Mouse (Mus musculus): Measurements from ENCODE around the gene Rp2. TPM values are rescaled to one million over a fixed set of nuclear protein-coding genes. Genes with fewer than 3 reads are reported as not detected.
A peak's percentile ranks its signal among the peaks of the same experiment; 100 is the strongest.
"Not testable (repeated sequence)": the region's sequence is repeated elsewhere in the genome, so short reads cannot be mapped to it uniquely, and the experiment has no call there.

The Rp2 gene
- total RNA-seq, 2 experiments from 2014 or later: 17.7 to 17.8 TPM

- no peak overlapping the region for H3K4me3 ChIP-seq
- intact Hi-C loops (cut with DNase I): no loop called here
- TF ChIP-seq CTCF (IDR thresholded peaks at IDR 0.05): no peak
- no peak for DNase-seq (ENCODE audit: extremely low spot score in 1 of 2, low spot score in 2 of 2)
- no peak overlapping the region for H3K27ac ChIP-seq
Measured at GRCm38 (mm10) chrX:20387006-20387405, 22.7 kb downstream of the Rp2 start.

GRCm38 (mm10) chrX:20391964-20392363, 27.7 kb downstream of the Rp2 start:
- DNase-seq (ENCODE audit: extremely low spot score in 1 of 2, low spot score in 2 of 2); H3K4me3 ChIP-seq; H3K27ac ChIP-seq; intact Hi-C loops (cut with DNase I): not testable (repeated sequence)

GRCm38 (mm10) chrX:20392942-20393341, 28.7 kb downstream of the Rp2 start:
- no peak for DNase-seq (ENCODE audit: extremely low spot score in 1 of 2, low spot score in 2 of 2)
- Histone ChIP-seq H3K4me3 (no peak overlapping the region), H3K27ac (no peak overlapping the region)
- intact Hi-C loops (cut with DNase I): no loop called here
- no peak for TF ChIP-seq CTCF (IDR thresholded peaks at IDR 0.05)

GRCm38 (mm10) chrX:20404068-20404467, 39.8 kb downstream of the Rp2 start:
- intact Hi-C loops (cut with DNase I): no loop called here
- Histone ChIP-seq H3K4me3 (no peak overlapping the region), H3K27ac (no peak overlapping the region)
- DNase-seq (ENCODE audit: extremely low spot score in 1 of 2, low spot score in 2 of 2): no peak
- peak; percentile 12 for TF ChIP-seq CTCF (IDR thresholded peaks at IDR 0.05)

- TF ChIP-seq CTCF (IDR thresholded peaks at IDR 0.05): no peak
- intact Hi-C loops (cut with DNase I): no loop called here
Measured at GRCm38 (mm10) chrX:20406909-20407308, 42.6 kb downstream of the Rp2 start.

GRCm38 (mm10) chrX:20407676-20408075, 43.4 kb downstream of the Rp2 start:
- no peak for DNase-seq (ENCODE audit: extremely low spot score in 1 of 2, low spot score in 2 of 2)
- Histone ChIP-seq H3K27ac (no peak overlapping the region), H3K4me3 (no peak overlapping the region)
- TF ChIP-seq CTCF (IDR thresholded peaks at IDR 0.05): no peak
- intact Hi-C loops (cut with DNase I): no loop called here

More at GRCm38 (mm10) chrX:20406909-20407308, 42.6 kb downstream of the Rp2 start:
- Histone ChIP-seq H3K4me3 (no peak overlapping the region), H3K27ac (no peak overlapping the region)
- no peak for DNase-seq (ENCODE audit: extremely low spot score in 1 of 2, low spot score in 2 of 2)

GRCm38 (mm10) chrX:20411382-20411781, 47.1 kb downstream of the Rp2 start:
- TF ChIP-seq CTCF (IDR thresholded peaks at IDR 0.05): no peak
- DNase-seq (ENCODE audit: extremely low spot score in 1 of 2, low spot score in 2 of 2): no peak
- H3K27ac ChIP-seq: no peak overlapping the region
- no peak overlapping the region for H3K4me3 ChIP-seq
- intact Hi-C loops (cut with DNase I): no loop called here

GRCm38 (mm10) chrX:20412221-20412620, 47.9 kb downstream of the Rp2 start:
- no peak overlapping the region for H3K27ac ChIP-seq
- H3K4me3 ChIP-seq: no peak overlapping the region
- intact Hi-C loops (cut with DNase I): no loop called here
- DNase-seq (ENCODE audit: extremely low spot score in 1 of 2, low spot score in 2 of 2): no peak
- no peak for TF ChIP-seq CTCF (IDR thresholded peaks at IDR 0.05)

GRCm38 (mm10) chrX:20414885-20415622, 50.8 kb downstream of the Rp2 start:
- H3K27ac ChIP-seq: no peak overlapping the region
- DNase-seq (ENCODE audit: extremely low spot score in 1 of 2, low spot score in 2 of 2): peak in 1 of 2 experiments; percentile 29
- TF ChIP-seq CTCF (IDR thresholded peaks at IDR 0.05): no peak
- no peak overlapping the region for H3K4me3 ChIP-seq
- intact Hi-C loops (cut with DNase I): no loop called here

- no peak for DNase-seq (ENCODE audit: extremely low spot score in 1 of 2, low spot score in 2 of 2)
- no peak overlapping the region for H3K4me3 ChIP-seq
- H3K27ac ChIP-seq: no peak overlapping the region
- TF ChIP-seq CTCF (IDR thresholded peaks at IDR 0.05): no peak
- intact Hi-C loops (cut with DNase I): no loop called here
Measured at GRCm38 (mm10) chrX:20418461-20418860, 54.2 kb downstream of the Rp2 start.

- Histone ChIP-seq H3K27ac (no peak overlapping the region), H3K4me3 (no peak overlapping the region)
- intact Hi-C loops (cut with DNase I): no loop called here
- no peak for DNase-seq (ENCODE audit: extremely low spot score in 1 of 2, low spot score in 2 of 2)
- no peak for TF ChIP-seq CTCF (IDR thresholded peaks at IDR 0.05)
Measured at GRCm38 (mm10) chrX:20419536-20419935, 55.3 kb downstream of the Rp2 start.

GRCm38 (mm10) chrX:20425140-20425838, 61.0 kb downstream of the Rp2 start, which contains the start of gene Jade3:
Jade3 (plus strand) TSS chrX:20425688.
- DNase-seq (ENCODE audit: extremely low spot score in 1 of 2, low spot score in 2 of 2): peak; percentile 57 to 73
- intact Hi-C loops (cut with DNase I): loop anchor here (5.0 kb wide), 1 partner anchor 63 kb away; the partner anchor contains the start of gene Rp2
- TF ChIP-seq CTCF (IDR thresholded peaks at IDR 0.05): no peak
- Histone ChIP-seq H3K27ac (peak within 1 kb of the TSS; percentile 84), H3K4me3 (peak within 1 kb of the TSS; percentile 59)
